14 mouse cellular contexts compared by ENCODE assay signal in genomic region chr7:113901941-113902515, GRCm38 (mm10).
DNase-seq lines count a peak whose midpoint lies in the region; ATAC-seq and TF ChIP-seq lines count a peak whose summit lies in the region.
"Had no signal": no experiment of that assay in that cellular context is flagged by ENCODE, and none has a peak within 500 bp of the region (broad histone marks: within the 10 kb centered on the region; RNA-seq: fewer than 3 reads in every experiment).

No protein-coding gene starts in this region.

- 0 out of 2 replicates have a peak, but pooled peaks have one; percentile 15 for ATAC-seq in forebrain, embryonic 14.5 days
- no peak for ATAC-seq in limb, embryonic 11.5 days (ENCODE audit: insufficient number of reproducible peaks, low FRiP score, low TSS enrichment, low read depth)
- peak; percentile 31; the same call in 1 of the 2 replicates for ATAC-seq in neural tube, embryonic 15.5 days (ENCODE audit: low FRiP score)
- ATAC-seq: liver, embryonic 12.5 days; Patski had no signal

- no peaks in the 10 kb centered on the region for H3K36me3 ChIP-seq in forebrain, embryonic 14.5 days (ENCODE audit: control insufficient read depth, insufficient read depth, low read length)
- no peaks in the 10 kb centered on the region for H3K36me3 ChIP-seq in limb, embryonic 11.5 days (ENCODE audit: control insufficient read depth, insufficient read depth, low read length)
- H3K36me3 ChIP-seq in neural tube, embryonic 15.5 days = no peaks in the 10 kb centered on the region
- no peaks in the 10 kb centered on the region for H3K36me3 ChIP-seq in kidney, adult 2 months (ENCODE audit: control insufficient read depth, insufficient read depth, low read length)
- H3K36me3 ChIP-seq: liver, embryonic 12.5 days had no signal

- no peak for TF ChIP-seq POLR2A in kidney, adult 2 months (IDR thresholded peaks at IDR 0.05; ENCODE audit: low read depth, low read length)

- H3K27ac ChIP-seq in forebrain, embryonic 14.5 days (ENCODE audit: low read depth, low read length) = no peak overlapping the region
- H3K27ac ChIP-seq in limb, embryonic 11.5 days (replicated peaks; ENCODE audit: low read depth, low read length) = no peak overlapping the region
- H3K27ac ChIP-seq in neural tube, embryonic 15.5 days (replicated peaks) = peak overlapping the region; percentile 49; the same call in 1 of the 2 replicates
- H3K27ac ChIP-seq in kidney, adult 2 months (ENCODE audit: insufficient read depth, low read depth, low read length) = no peak overlapping the region
- H3K27ac ChIP-seq: kidney, postnatal 0 days; liver, embryonic 12.5 days had no signal

- no peaks in the 10 kb centered on the region for H3K9me3 ChIP-seq in forebrain, embryonic 14.5 days (replicated peaks; ENCODE audit: control insufficient read depth, low read length)
- no peaks in the 10 kb centered on the region for H3K9me3 ChIP-seq in limb, embryonic 11.5 days (ENCODE audit: control insufficient read depth, low read length)
- no peaks in the 10 kb centered on the region for H3K9me3 ChIP-seq in neural tube, embryonic 15.5 days (replicated peaks)

- intact Hi-C loops in left cerebral cortex, postnatal 14 days (cut with DNase I) = loop anchor here (10.0 kb wide), 1 partner anchor 123 kb away; no protein-coding TSS in a partner anchor
- intact Hi-C loops in left cerebral cortex, postnatal 4 days (cut with DNase I) = no loop called here

- 8% methylated on average over 10 of the region's 10 CpGs for WGBS in forebrain, embryonic 14.5 days
- WGBS in limb, embryonic 11.5 days = 38% methylated on average over 10 of the region's 10 CpGs
- 16% methylated on average over 10 of the region's 10 CpGs for WGBS in neural tube, embryonic 15.5 days
- 50% methylated on average over 10 of the region's 10 CpGs for WGBS in kidney, adult 2 months

- H3K4me1 ChIP-seq in forebrain, embryonic 14.5 days (ENCODE audit: control insufficient read depth, insufficient read depth, low read length) = peaks cover 5% of the 10 kb centered on the region
- H3K4me1 ChIP-seq in limb, embryonic 11.5 days (ENCODE audit: control insufficient read depth, insufficient read depth, low read length) = no peaks in the 10 kb centered on the region
- peaks cover 14% of the 10 kb centered on the region for H3K4me1 ChIP-seq in neural tube, embryonic 15.5 days
- H3K4me1 ChIP-seq in kidney, adult 2 months (ENCODE audit: control insufficient read depth, insufficient read depth, low read length) = no peaks in the 10 kb centered on the region
- H3K4me1 ChIP-seq: liver, embryonic 12.5 days had no signal

- peak overlapping the region; percentile 29 for H3K4me2 ChIP-seq in forebrain, embryonic 14.5 days (ENCODE audit: low read length)
- no peak overlapping the region for H3K4me2 ChIP-seq in limb, embryonic 11.5 days (ENCODE audit: low read depth, severe bottlenecking)
- H3K4me2 ChIP-seq in neural tube, embryonic 15.5 days = peak overlapping the region; percentile 39; the same call in 1 of the 2 replicates
- H3K4me2 ChIP-seq: liver, embryonic 12.5 days had no signal

- H3K4me3 ChIP-seq in forebrain, embryonic 14.5 days (ENCODE audit: low read depth, low read length) = no peak overlapping the region
- no peak overlapping the region for H3K4me3 ChIP-seq in limb, embryonic 11.5 days (ENCODE audit: low read depth, low read length)
- no peak overlapping the region for H3K4me3 ChIP-seq in neural tube, embryonic 15.5 days (replicated peaks)
- H3K4me3 ChIP-seq in kidney, adult 2 months (ENCODE audit: insufficient read depth, low read depth, low read length) = no peak overlapping the region
- H3K4me3 ChIP-seq: liver, embryonic 12.5 days had no signal

- no peak for TF ChIP-seq CTCF in kidney, adult 2 months (conservative IDR thresholded peaks at IDR 0.05; ENCODE audit: insufficient read depth, insufficient read length, low read depth, low read length)

- peak; percentile 13 to 29 for DNase-seq in left cerebral cortex, postnatal 14 days (ENCODE audit: low spot score in 2 of 2)
- no peak for DNase-seq in left cerebral cortex, postnatal 4 days
- peak; percentile 49 for DNase-seq in forebrain, embryonic 14.5 days (ENCODE audit: low spot score)
- peak; percentile 33 for DNase-seq in limb, embryonic 11.5 days (ENCODE audit: low spot score)
- no peak for DNase-seq in Muller cell, postnatal 12 days (ENCODE audit: inconsistent ontology term)
- DNase-seq in kidney, adult 2 months = no peak
- DNase-seq: adrenal gland, adult 8-10 months; cerebellum, adult 11-12 months; heart, postnatal 36 days; layer of hippocampus, postnatal 36 days had no signal

- no peak overlapping the region for H3K9ac ChIP-seq in forebrain, embryonic 14.5 days (ENCODE audit: low read length)
- H3K9ac ChIP-seq in limb, embryonic 11.5 days (ENCODE audit: low read length) = no peak overlapping the region
- no peak overlapping the region for H3K9ac ChIP-seq in neural tube, embryonic 15.5 days (replicated peaks)
- H3K9ac ChIP-seq: liver, embryonic 12.5 days had no signal

- no peaks in the 10 kb centered on the region for H3K27me3 ChIP-seq in forebrain, embryonic 14.5 days (replicated peaks; ENCODE audit: control insufficient read depth, insufficient read depth, low read length)
- H3K27me3 ChIP-seq in limb, embryonic 11.5 days (ENCODE audit: control insufficient read depth, insufficient read depth, low read length) = no peaks in the 10 kb centered on the region
- no peaks in the 10 kb centered on the region for H3K27me3 ChIP-seq in neural tube, embryonic 15.5 days (replicated peaks)
- no peaks in the 10 kb centered on the region for H3K27me3 ChIP-seq in kidney, adult 2 months (replicated peaks; ENCODE audit: control insufficient read depth, insufficient read depth, low read length)
- H3K27me3 ChIP-seq: liver, embryonic 12.5 days; Patski had no signal

Comparison
In these comparisons a context has a peak if more than half of its experiments do, and no peak if none do; other contexts are left out.
1. DNase-seq: peak in left cerebral cortex, postnatal 14 days (2 of 2), forebrain, embryonic 14.5 days (single experiment) and limb, embryonic 11.5 days (single experiment); none in left cerebral cortex, postnatal 4 days (single experiment), Muller cell, postnatal 12 days (single experiment) and kidney, adult 2 months (single experiment).